Mouse (Mus musculus) spleen, postnatal 36 days (tissue): ENCODE data around the gene Afmid.
A peak's percentile ranks its signal among the peaks of the same experiment; 100 is the strongest.
"Not testable (repeated sequence)": the region's sequence is repeated elsewhere in the genome, so short reads cannot be mapped to it uniquely, and the experiment has no call there.

Source experiments
- DNase-seq, 2 experiments: peaks; one replicate each; pipeline ENCODE4 v3.0.0; 2022; ENCODE audit warnings: low spot score in 2 of 2, mixed read lengths in 1 of 2

Afmid gene

DNA sequence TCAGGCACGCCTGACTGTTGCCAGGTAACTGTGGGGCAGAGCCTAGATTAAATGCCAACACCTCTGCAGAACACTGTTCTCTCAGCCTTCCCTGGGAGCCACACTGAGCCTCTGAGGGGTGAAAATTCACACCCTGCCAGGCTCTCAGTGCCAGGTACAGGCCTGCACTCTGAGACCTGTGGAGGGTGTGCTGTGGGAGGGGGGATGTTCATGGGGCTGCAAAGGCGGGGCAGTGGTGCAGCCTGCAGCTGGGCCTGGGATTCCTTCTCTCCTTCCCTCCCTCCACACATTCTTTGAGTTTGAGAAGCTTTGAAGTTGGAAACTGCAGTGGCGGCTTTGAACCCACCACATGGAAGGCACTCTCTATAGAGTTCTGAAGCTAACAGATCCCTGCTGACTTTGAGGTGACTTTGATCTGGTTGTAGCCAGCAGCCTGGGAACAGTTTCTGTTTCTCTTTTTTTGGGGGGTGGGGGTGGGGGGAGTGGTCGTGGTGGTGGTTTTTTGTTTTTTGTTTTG lies 31.6 kb upstream of the Afmid start:
- no peak for DNase-seq

GRCm38 (mm10) chr11:117796954-117797353 lies 28.8 kb upstream of the Afmid start:
- no peak for DNase-seq

- peak; percentile 54 to 73 for DNase-seq
Observed at GRCm38 (mm10) chr11:117797511-117798159, 28.1 kb upstream of the Afmid start, which contains the start of gene 6030468B19Rik. Gene 6030468B19Rik (plus strand): TSS chr11:117797660.

- peak; percentile 65 to 67 for DNase-seq
Observed at GRCm38 (mm10) chr11:117798160-117798541, 27.6 kb upstream of the Afmid start.

DNA sequence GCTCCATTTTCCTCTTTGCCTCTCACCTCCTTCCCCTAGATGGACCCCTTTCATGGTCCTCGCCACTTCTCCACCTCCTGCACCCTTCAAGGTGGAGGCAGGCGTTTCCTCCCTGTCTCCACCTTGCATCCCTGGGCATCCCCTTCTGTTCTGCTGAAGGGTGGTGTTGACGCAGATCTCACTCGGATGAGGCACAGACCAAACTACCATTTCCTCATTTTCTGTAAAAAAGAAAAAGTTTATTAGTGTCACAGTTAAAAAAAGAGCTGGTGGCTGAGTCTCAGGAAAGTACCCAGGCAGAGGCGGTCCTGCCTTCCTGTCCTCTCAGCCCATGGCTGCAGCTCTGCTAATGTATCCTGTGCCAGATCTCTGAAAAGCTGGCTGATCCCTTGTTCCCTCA lies 26.6 kb upstream of the Afmid start:
- DNase-seq: peak; percentile 61 to 66

- no peak for DNase-seq
Observed at GRCm38 (mm10) chr11:117800038-117800437, 25.7 kb upstream of the Afmid start.

GRCm38 (mm10) chr11:117801650-117802049 lies 24.1 kb upstream of the Afmid start:
- no peak for DNase-seq

DNA sequence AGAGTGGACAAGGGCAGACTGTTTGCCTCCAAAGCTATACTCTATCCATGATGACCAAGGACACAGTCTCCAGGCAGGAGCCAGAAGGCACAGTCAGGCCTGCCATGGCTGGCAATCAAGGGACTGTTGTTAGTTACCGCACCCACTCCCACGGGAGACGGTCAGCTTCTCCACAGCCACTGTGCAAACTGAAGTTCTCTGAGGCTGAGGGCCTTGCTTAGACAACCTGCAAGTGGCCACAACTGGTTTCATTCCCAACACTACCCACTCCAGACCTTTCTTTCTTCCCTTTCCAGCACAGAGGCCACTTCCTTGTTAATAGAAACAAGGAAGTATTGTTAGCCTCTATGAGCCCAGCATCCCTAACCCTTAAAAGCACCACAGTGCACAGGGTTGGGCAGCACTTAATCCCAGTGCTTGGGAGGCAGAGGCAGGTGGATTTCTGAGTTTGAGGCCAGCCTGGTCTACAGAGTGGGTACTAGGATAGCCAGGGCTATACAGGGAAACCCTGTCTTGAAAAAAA lies 22.5 kb upstream of the Afmid start:
- DNase-seq: no peak

GRCm38 (mm10) chr11:117806781-117807180 lies 18.9 kb upstream of the Afmid start:
- DNase-seq: no peak

DNA sequence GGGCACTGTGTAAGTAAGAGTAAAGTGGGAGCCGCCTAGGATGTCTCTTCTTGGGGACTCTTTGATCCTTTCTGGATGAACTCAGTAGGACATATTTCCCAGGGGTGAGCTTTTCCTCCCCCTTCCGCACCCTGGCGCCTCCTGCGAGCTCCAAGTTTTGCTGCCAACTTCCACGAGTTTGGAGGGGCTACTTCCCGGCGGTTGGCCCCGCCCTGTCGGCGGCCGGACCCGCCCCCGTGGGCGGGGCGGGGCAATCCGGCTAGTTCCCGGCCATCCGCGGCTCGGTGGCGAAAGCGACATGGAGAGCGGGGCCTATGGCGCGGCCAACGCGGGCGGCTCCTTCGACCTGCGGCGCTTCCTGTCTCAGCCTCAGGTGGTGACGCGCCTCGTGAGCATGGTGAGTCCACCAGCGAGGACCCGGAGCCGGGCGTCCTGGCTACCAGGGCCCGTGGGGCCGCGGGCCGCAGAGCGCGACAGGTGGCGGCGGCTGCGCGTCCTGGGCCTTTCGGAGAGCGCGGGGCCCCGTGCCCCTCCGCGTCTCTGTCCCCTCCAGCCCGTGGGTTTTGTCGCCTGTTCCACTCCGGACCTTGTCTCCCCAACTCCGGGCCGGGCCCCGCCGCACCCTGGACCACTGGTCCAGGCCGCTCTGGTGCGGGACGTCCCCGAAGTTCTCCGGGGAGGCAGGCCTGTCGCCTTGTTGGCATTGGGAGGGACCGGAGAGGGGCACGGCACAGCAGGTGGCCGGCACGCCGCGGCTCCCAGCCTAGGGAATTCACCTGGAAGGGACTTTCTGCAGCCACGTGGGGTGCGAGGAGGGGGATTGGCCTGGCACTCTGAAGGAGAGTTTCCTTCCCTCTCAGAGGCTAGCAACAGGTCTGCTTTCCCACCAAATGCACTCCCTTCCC lies 16.1 kb upstream of the Afmid start, which contains the start of the genes Gm20708 and Syngr2:
TSS of gene Gm20708 (plus strand) at position 262 of the 905 bp plus-strand sequence.
TSS of gene Syngr2 (plus strand) at position 262 of the 905 bp plus-strand sequence.
- DNase-seq: peak; percentile 71 to 80

DNA sequence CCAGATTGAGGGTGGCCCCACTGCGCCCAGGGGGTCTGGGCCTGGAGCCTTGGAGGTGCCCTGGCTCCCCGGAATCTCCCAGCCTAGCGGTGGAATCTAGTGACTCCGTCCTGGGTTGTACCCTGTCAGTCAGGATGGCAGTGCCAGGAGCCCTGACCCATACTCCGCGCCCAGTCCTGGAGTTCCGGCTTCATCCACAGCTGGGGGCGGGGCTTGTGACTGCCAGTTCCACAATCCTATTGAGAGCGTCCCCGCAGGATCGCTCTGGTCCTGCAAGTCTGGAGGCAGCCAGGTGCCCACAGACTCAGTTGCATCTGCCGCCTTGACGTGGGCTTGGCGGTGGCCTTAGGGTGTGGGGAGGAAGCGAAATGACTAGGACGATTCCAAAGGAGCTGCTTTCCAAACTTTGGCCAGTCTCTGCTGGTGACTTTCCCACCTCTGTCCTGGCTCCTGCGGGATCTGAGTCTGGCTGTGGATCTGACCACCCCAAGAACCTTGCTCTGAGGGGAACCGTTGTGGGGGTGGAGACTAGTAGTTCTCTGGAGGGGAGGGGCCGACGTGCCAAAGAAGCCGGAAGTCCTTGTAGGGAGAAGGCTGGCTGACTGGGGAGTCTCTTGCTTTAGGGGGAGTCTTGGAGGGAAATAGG lies 15.2 kb upstream of the Afmid start:
- DNase-seq: peak; percentile 81 to 88

- DNase-seq: no peak
Observed at GRCm38 (mm10) chr11:117813867-117814266, 11.9 kb upstream of the Afmid start.

DNA sequence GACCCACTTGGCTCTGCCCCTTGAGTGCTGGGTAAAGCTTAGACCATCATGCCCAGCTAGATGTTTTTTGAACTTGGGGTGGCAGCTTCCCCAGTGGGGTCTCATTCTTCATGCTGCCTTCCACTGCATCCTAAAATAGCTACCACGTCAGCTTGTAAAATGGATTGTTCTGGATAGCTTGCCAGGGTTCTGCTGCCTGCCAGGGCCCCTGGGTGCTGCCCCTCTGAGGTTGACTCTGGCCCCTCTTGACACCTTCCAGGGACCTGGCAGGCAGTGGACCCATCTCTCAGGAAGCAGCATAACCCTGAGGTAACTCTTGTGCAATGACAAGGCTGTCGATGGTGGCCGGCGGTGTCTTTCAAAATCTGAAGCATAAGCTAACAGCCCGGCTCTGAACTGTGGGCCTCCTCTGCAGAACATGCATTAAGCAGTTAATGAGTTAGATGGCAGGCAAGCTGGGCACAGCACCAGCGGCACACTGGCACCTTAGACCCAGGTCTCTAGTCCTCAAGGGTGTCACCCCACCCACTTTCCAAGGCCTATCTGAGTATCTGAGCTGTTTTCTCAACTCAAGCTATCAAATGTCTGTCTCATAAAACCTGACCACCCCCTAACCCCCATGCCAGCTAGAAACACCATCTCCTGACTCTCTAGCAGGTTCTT lies 10.9 kb upstream of the Afmid start:
- DNase-seq: no peak

DNA sequence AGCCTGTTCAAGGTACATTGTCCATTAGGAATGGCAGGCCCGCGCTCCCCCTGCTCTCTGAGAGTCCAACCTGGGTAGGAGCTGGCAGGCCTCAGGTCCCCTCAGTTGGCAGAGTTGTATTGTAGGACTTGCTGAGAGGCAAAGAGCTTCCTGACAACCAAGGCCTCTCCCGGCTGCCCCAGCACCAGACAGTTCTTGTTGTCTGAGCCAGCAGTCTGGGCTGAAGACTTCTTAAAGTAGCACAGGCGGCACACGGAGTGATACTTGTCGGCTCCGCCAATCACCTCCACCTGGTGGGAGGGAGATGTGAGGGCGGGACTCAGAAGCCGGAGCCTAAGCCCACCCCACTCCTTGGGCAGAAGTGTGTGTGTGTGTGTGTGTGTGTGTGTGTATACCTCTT lies 9.9 kb upstream of the Afmid start:
- DNase-seq: not testable (repeated sequence)

GRCm38 (mm10) chr11:117816389-117816996 lies 9.2 kb upstream of the Afmid start:
- DNase-seq: no peak

DNA sequence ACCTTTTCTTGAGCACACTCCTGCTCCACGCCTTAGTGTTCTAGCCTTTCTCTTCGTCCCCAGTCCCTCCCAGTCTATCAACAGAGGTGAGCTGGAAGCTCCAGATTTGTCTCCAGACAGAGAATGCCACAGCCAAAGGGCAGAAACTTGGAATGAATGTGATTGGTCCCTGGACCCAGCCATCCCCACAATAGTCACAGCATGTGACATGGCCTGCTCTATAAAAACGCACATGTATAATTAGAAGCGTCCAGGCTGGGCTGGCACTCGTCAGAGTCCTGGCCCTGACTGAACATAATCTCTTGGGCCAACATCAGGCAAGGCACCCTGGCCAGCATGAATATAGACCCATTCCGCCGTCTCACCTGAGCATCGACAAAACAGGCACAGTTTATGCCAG lies 6.6 kb upstream of the Afmid start:
- DNase-seq: no peak

GRCm38 (mm10) chr11:117820173-117820572 lies 5.6 kb upstream of the Afmid start:
- no peak for DNase-seq

DNA sequence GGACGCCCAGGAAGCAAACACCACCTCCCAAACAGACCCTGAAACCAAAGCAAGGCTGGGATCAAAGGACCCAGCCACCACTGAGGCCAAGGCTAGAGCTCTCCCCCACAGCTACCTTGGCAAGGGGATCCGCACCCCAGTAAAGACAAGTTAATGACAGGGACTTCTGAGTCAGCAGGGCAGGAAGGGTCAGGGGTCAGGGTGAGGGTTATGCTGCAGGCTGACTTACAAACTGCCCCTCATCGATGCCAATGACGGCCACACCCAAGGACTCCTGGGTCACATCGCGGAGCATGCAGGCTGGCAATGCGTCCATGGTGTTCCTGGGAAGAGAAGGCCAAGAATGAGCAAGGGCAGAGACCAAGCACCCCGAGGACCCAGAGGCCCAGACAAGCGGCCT lies 3.9 kb upstream of the Afmid start:
- DNase-seq: no peak

GRCm38 (mm10) chr11:117822728-117823241 lies 2.9 kb upstream of the Afmid start:
- no peak for DNase-seq

DNA sequence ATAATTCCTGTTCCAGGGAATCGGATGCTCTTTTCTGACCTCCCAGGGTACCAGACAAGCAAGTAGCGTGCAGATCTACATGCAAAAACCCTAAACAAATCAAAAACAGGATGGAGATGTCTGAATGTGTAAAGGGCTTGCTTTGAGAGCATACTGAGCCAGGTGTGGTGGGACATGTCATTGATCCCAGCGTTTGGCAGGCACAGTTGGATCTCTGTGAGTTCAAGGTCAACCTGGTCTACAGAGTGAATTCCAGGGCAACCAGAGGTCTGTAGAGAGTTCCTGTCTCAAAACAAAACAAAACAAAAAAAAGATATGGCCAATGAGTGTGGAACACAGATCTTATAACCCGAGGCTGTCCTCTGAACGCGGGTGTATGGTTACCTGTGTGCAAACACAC lies 2.3 kb upstream of the Afmid start:
- no peak for DNase-seq
